Mouse (Mus musculus): ENCODE results near the gene Abhd17b.

Abhd17b gene

GRCm38 (mm10) chr19:21733176-21733575, 80.2 kb downstream of the Abhd17b start:
- DNase-seq: no peak

DNA sequence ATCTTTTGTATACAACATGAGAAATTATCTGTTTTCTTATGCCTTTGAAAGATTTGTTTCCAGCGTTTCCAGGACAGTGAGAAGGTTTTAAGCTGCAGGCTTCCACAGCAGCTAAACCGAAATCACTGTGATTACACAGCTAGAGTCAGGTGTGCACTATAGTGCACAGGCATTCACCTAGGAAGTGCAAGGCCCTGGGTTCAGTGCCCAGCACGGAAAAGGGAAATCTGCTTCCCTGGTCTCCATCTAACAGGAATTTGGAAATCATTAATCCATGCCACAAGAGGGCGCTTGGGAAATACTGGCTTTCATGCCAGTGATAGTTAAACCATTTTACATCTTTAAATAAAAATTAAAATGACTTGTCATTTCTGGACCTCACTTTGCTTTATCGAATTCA, 81.1 kb downstream of the Abhd17b start:
- DNase-seq: peak; percentile 63
